Mouse (Mus musculus) layer of hippocampus, adult 2 months (tissue): ENCODE measurements around the gene Ppfibp2. TPM values are rescaled to one million over a fixed set of nuclear protein-coding genes. Genes with fewer than 3 reads are reported as not detected.

Experiments
- DNase-seq, 2 experiments: peaks; one replicate each; pipeline ENCODE4 v3.0.0; 2022; ENCODE audit warnings: low spot score in 2 of 2
- H3K27ac ChIP-seq: fragments of 200-600 bp; 2 replicates; pipeline ENCODE4 v1.8.1; 2022
- H3K4me3 ChIP-seq: fragments of 200-600 bp; 2 replicates; pipeline ENCODE4 v1.8.1; 2022; ENCODE audit warnings: mild to moderate bottlenecking
- CTCF ChIP-seq: fragments of 200-600 bp; conservative IDR thresholded peaks from 2 replicates; pipeline ENCODE4 v1.8.1; 2022; ENCODE audit warnings: antibody characterized with exemption, mild to moderate bottlenecking, moderate library complexity
- total RNA-seq, 2 experiments: library from RNA; stranded (reverse); gene quantifications; 2 replicates each; pipeline ENCODE4 v1.2.3; 2021

The Ppfibp2 gene
- total RNA-seq, 2 experiments from 2014 or later: 5.2 to 7.4 TPM

DNA sequence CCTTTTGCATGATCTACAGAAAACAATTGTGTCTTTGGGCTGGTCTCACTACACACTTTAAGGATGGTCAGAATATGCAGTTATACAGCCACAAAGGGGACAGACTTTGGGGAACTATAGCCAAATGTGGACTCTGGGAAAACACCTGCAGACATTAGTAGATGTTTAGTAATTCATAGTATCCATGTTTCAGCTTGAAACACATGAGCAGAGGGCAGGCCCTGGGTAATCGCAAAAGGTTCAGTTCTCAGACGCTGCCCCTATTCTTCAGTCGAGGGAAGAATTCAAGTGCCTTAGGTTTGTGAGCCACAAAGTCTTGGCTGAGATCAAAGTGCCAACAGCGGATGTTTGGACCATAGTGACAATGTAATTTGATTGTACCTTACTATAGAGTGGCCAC lies 149.4 kb downstream of the Ppfibp2 start:
- TF ChIP-seq CTCF: no peak
- no peak for DNase-seq
- no peak overlapping the region for H3K4me3 ChIP-seq
- no peak overlapping the region for H3K27ac ChIP-seq

- DNase-seq: no peak
- TF ChIP-seq CTCF: no peak
- Histone ChIP-seq H3K4me3 (no peak overlapping the region), H3K27ac (no peak overlapping the region)
Measured at GRCm38 (mm10) chr7:107745111-107745510, 150.1 kb downstream of the Ppfibp2 start.

DNA sequence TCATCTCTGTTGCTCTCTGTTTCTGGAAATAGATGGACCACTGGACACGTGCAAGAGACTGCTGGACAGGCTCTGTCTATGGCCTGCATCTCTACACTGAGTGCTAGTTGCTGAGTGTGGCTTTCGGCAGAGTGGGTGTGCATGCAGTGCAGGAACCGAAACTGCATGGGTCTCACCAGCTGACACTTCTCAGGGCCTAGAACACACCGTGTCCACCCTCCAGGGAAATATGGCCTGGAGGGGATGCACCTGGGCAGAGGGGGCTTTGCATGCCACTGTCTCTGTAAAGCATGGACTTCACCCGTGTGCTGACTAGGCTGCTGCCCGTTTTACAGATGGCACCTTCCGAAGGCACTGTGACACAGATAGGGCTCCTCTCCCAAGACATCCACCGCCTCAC lies 151.0 kb downstream of the Ppfibp2 start:
- no peak for TF ChIP-seq CTCF
- no peak for DNase-seq
- Histone ChIP-seq H3K27ac (no peak overlapping the region), H3K4me3 (no peak overlapping the region)

DNA sequence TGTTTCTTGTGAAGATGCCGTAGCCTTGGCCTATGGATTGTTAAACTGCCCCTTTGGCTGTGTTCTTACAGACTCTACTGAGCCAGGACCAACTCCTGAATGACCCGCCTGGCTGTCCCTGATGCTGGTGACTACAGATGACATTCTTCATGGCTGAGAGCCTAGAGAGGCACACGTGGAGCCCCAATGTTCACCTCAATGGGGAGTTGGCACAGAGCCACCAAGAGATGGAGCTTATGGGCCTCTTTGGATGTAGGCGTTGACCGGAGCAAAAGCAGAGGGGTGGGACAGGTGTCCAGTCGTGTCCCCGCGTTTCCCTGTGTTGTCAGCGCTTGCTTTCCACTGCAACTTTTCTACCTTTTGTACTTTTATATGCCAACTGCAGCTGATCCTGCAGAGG lies 152.5 kb downstream of the Ppfibp2 start:
- no peak overlapping the region for H3K4me3 ChIP-seq
- TF ChIP-seq CTCF: no peak
- no peak overlapping the region for H3K27ac ChIP-seq

DNA sequence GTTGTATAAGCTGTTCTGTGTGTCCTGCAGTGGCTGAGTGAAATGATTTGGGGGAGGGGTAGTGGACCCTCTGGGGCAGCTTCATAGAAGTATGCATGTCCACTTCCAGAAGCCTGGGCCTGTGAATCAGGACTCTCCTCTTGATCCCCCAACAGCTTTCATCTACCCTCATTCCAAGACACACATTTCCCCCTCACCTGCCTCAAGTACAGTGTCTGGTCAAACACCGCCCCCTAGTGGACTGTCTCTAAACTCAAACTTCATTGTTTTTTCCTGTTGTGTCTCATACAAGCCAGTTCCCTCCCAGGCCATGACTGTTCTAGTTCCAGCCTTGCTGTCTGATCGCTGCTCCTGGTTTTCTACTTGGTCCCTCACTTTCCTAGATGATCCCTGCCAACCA lies 152.9 kb downstream of the Ppfibp2 start:
- peak; percentile 25 to 66 for DNase-seq
- TF ChIP-seq CTCF: peak; percentile 84
- H3K27ac ChIP-seq: no peak overlapping the region

More for the DNA sequence above, 152.5 kb downstream of the Ppfibp2 start:
- no peak for DNase-seq

DNA sequence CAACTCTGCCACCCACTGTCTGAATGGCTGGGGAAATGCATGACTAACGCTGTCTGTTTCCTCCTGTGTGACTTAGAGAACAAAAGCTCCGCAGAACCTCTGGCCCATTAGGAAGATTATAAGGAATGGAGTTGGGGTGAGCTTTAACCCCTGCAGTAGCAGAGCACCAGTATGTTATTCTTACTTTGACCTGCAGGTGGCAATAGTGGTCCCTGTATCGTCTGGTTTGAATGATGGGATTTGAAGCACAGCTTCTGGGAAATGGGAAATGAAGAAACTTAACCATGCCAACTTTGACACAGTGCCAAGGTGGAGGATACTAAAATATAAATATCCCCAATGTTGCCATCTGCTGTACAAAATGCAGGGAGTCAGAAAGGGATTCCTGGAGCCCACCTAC lies 154.3 kb downstream of the Ppfibp2 start:
- H3K27ac ChIP-seq: no peak overlapping the region
- peak; percentile 86 for TF ChIP-seq CTCF
- DNase-seq: peak; percentile 7 to 46
- no peak overlapping the region for H3K4me3 ChIP-seq

More for the DNA sequence above, 152.9 kb downstream of the Ppfibp2 start:
- H3K4me3 ChIP-seq: no peak overlapping the region

- no peak overlapping the region for H3K4me3 ChIP-seq
- no peak for TF ChIP-seq CTCF
- DNase-seq: no peak
- H3K27ac ChIP-seq: no peak overlapping the region
Measured at GRCm38 (mm10) chr7:107749721-107750120, 154.7 kb downstream of the Ppfibp2 start.

DNA sequence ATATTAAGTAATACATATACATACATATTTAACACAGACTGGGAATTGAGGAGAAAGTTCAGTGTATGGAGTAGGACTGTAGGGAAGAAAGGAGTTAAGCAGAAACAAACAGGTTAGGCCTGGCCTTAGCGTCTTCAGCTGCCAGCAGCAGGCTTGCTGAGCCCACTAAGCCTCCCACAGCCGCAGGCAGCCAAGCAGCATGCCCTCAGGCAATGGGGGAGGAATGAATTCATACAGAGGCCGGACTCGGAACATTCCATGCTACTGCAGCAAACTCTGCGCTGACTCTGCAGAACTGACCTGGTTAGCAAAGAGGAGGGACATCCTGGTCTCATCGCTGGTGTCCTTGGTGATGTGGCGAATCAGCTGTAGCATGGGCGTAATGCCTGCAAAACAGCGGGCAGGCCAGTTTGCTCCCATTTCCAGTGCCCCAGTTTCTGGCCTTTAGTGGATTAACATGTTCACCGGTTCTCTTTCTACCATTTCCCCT lies 157.1 kb downstream of the Ppfibp2 start:
- Histone ChIP-seq H3K27ac (no peak overlapping the region), H3K4me3 (no peak overlapping the region)
- DNase-seq: no peak
- no peak for TF ChIP-seq CTCF

DNA sequence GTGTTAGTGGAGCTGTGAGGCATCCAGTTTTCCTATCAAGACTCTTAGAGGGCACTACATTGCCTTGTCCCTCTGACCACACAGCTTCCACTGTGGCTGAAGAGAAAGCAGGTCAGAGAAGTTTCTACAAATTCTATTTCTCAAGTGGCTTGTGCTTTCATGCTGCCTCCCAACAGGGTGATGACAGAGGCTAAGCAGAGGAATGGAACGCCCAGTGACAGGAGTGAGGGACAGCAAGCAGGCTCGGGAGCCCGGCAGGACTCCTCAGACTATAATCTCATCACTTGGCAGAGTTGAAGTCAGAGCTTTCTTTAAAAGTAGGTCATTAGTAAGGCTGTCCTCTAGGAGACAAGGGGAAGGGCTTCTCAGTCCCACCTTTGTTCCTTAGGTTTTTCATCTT lies 160.9 kb downstream of the Ppfibp2 start:
- Histone ChIP-seq H3K27ac (no peak overlapping the region), H3K4me3 (no peak overlapping the region)
- TF ChIP-seq CTCF: no peak
- DNase-seq: no peak

DNA sequence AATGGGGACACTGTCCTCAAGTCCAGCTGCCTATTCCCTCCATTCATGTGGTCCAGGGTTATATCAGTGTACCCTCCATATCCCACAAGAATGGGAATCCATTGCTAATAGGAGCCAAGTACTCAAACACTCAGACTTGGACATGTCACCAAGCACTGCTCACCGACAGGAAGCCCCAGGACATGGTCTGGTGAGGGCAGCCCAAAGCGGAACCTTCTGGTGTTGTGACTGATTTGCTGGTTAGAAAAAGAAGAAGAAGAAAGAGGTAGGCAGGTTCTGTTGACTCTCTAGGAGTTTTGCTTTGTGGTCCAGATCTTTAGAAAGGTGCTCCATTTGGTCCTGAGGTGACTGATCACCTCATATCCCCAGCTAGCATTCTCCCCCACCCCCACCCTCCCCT lies 161.7 kb downstream of the Ppfibp2 start:
- no peak for DNase-seq
- no peak for TF ChIP-seq CTCF
- H3K27ac ChIP-seq: no peak overlapping the region

GRCm38 (mm10) chr7:107757308-107758151 lies 162.5 kb downstream of the Ppfibp2 start, which contains the start of gene Cyb5r2:
Cyb5r2 (minus strand) TSS chr7:107758032.
- no peak within 1 kb of the TSS for H3K27ac ChIP-seq
- DNase-seq: no peak

More for the DNA sequence above, 161.7 kb downstream of the Ppfibp2 start:
- H3K4me3 ChIP-seq: no peak overlapping the region

GRCm38 (mm10) chr7:107770812-107771211 lies 175.8 kb downstream of the Ppfibp2 start:
- DNase-seq: no peak
- no peak overlapping the region for H3K27ac ChIP-seq

More at GRCm38 (mm10) chr7:107757308-107758151, 162.5 kb downstream of the Ppfibp2 start, which contains the start of gene Cyb5r2:
- H3K4me3 ChIP-seq: peak within 1 kb of the TSS; percentile 38
- TF ChIP-seq CTCF: peak; percentile 34

DNA sequence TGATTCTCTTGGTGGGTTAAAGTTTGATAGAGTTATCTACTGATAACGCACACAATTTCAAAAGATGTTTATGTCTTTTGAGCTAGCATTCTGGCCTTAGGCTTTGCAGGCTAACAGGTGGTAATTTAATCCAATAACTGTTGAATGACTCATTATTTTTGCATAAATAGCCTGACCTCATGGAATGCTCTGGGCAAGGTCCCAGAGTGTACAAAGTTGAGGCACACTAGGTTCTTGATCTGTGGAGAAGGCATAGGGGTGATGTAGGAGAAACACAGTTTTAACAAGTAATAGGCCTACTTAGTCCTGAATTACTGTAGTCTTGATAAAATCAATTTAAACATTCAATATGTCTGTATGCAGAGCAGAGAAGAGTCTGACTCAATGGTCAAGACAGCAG lies 183.2 kb downstream of the Ppfibp2 start:
- no peak for TF ChIP-seq CTCF
- no peak for DNase-seq
- H3K4me3 ChIP-seq: no peak overlapping the region
- no peak overlapping the region for H3K27ac ChIP-seq

More at GRCm38 (mm10) chr7:107770812-107771211, 175.8 kb downstream of the Ppfibp2 start:
- H3K4me3 ChIP-seq: no peak overlapping the region
- no peak for TF ChIP-seq CTCF

GRCm38 (mm10) chr7:107779611-107780010 lies 184.6 kb downstream of the Ppfibp2 start:
- DNase-seq: peak in 1 of 2 experiments; percentile 16
- no peak overlapping the region for H3K4me3 ChIP-seq
- TF ChIP-seq CTCF: peak; percentile 91
- no peak overlapping the region for H3K27ac ChIP-seq
